In the genomic region with DNA sequence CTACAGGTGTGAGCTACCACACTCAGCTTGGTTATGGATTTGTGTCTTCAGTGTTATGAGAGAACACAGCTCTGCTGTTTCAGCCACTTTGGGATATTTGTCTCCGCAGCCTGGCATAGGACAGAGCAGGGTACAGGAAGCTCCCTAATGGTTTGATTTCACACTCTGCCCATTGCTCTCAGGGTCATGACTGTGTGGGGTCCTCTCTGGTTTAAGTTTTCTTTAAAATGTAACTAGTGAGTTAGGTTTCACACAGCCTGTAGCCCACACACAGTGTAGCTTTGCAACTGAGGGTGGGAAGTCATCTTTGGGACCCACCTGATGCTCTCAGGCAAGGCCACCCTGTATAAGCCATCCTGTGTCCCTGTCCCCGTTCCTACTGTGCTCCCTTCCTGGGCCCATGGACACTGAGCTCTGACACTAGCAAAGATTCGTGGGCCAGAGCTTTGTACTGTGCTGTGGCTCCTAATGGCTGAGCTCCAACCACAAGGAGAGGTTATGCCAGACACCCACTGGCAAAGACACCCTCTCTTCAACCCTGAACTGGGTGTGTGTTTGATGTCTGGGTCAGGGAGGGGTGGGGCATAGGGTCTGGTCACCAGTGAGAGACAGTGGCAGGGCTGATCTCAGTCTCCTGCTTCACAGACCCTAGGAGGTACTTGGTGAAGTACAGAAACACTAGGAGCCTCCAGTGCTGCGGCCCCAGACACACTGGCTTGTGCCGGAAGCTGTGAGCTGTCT, we compare ENCODE assay signal across 7 mouse cellular contexts. TPM values are rescaled to one million over a fixed set of nuclear protein-coding genes. Genes with fewer than 3 reads are reported as not detected.
"Had no signal": no experiment of that assay in that cellular context is flagged by ENCODE, and none has a peak within 500 bp of the region (broad histone marks: within the 10 kb centered on the region; RNA-seq: fewer than 3 reads in every experiment).

No protein-coding gene starts in this region.

RNA-seq across cellular contexts. Expression of a gene that starts 1.0 kb away (rescaled TPM):
- polyA plus RNA-seq: macrophage; midbrain, embryonic 12.5 days; midbrain, embryonic 14.5 days; midbrain, embryonic 16.5 days; neural tube, embryonic 11.5 days; neural tube, embryonic 13.5 days; neural tube, embryonic 15.5 days had no signal

RNA-seq across cellular contexts. Expression of a gene that starts 14.7 kb away (rescaled TPM):
- polyA plus RNA-seq: macrophage had no signal
